Mouse (Mus musculus) CD4-positive, CD25-positive, alpha-beta regulatory T cell, adult 9 weeks (primary cell): ENCODE data around the gene Cstf3. TPM values are rescaled to one million over a fixed set of nuclear protein-coding genes. Genes with fewer than 3 reads are reported as not detected.

ENCODE experiments used
- polyA plus RNA-seq: library from polyadenylated mRNA; unstranded; fragments of 100-300 nt; shearing (Covaris generic); gene quantifications from one replicate; pipeline ENCODE4 v1.2.1, GENCODE M21; 2017

Cstf3 gene
- 77.1 TPM for polyA plus RNA-seq

GRCm38 (mm10) chr2:104590068-104590828, at the start of gene Cstf3:
Gene Cstf3 (plus strand): TSS chr2:104590523.

GRCm38 (mm10) chr2:104711585-104712485, 121.5 kb downstream of the Cstf3 start, which contains the start of gene Tcp11l1:
Gene Tcp11l1 (minus strand): TSS chr2:104712169.

Other genes with a start within 250 kb of the Cstf3 start
- not detected for gene D430041D05Rik, start 179.5 kb upstream of the Cstf3 start, polyA plus RNA-seq
- 9.5 TPM for gene Hipk3, start 96.1 kb upstream of the Cstf3 start, polyA plus RNA-seq
- gene Tcp11l1, start 121.6 kb downstream of the Cstf3 start, polyA plus RNA-seq: 0.14 TPM
- gene Pin1rt1, start 125.9 kb downstream of the Cstf3 start, polyA plus RNA-seq: not detected
- gene Depdc7, start 152.4 kb downstream of the Cstf3 start, polyA plus RNA-seq: not detected
- gene Qser1, start 226.2 kb downstream of the Cstf3 start, polyA plus RNA-seq: 0.74 TPM